Mouse (Mus musculus) midbrain, embryonic 13.5 days (tissue): ENCODE measurements around the gene Mast1. TPM values are rescaled to one million over a fixed set of nuclear protein-coding genes. Genes with fewer than 3 reads are reported as not detected.
"Not testable (repeated sequence)": the region's sequence is repeated elsewhere in the genome, so short reads cannot be mapped to it uniquely, and the experiment has no call there.

Experiments
- ATAC-seq: fragments of 200-750 bp; cut with Nextera tagmentation; 2 replicates; pipeline ENCODE4 v1.8.0; 2017; ENCODE audit warnings: mild to moderate bottlenecking, moderate TSS enrichment, moderate library complexity
- H3K27ac ChIP-seq: fragments of 300-500 bp; sonication (generic); 2 replicates; pipeline ENCODE4 v1.5.1; 2015; ENCODE audit warnings: inconsistent platforms, mild to moderate bottlenecking, moderate library complexity
- H3K27me3 ChIP-seq: fragments of 300-500 bp; sonication (generic); 2 replicates; pipeline ENCODE4 v1.6.1; 2015; ENCODE audit warnings: mild to moderate bottlenecking, inconsistent platforms
- H3K36me3 ChIP-seq: fragments of 300-500 bp; sonication (generic); 2 replicates; pipeline ENCODE4 v1.6.1; 2015; ENCODE audit warnings: mild to moderate bottlenecking, inconsistent platforms
- H3K4me1 ChIP-seq: fragments of 300-500 bp; sonication (generic); replicated peaks from 2 replicates; pipeline ENCODE4 v1.6.1; 2015; ENCODE audit warnings: inconsistent platforms
- H3K4me2 ChIP-seq: fragments of 300-500 bp; sonication (generic); replicated peaks from 2 replicates; pipeline ENCODE4 v1.6.1; 2015; ENCODE audit warnings: moderate library complexity, mild to moderate bottlenecking, inconsistent platforms
- H3K4me3 ChIP-seq: fragments of 300-500 bp; sonication (generic); replicated peaks from 2 replicates; pipeline ENCODE4 v1.5.1; 2015; ENCODE audit warnings: mild to moderate bottlenecking, inconsistent platforms
- H3K9ac ChIP-seq: fragments of 300-500 bp; sonication (generic); replicated peaks from 2 replicates; pipeline ENCODE4 v1.6.1; 2015; ENCODE audit warnings: mild to moderate bottlenecking, inconsistent platforms
- H3K9me3 ChIP-seq: fragments of 300-500 bp; sonication (generic); 2 replicates; pipeline ENCODE4 v1.6.1; 2016; ENCODE audit warnings: mild to moderate bottlenecking, inconsistent platforms
- WGBS: fragments of 180-500 bp; shearing (Covaris S2); methylation state at CpG from one replicate; pipeline ENCODE4 v1.1.7; 2015; 5-methylcytosine and 5-hydroxymethylcytosine counted together
- polyA plus RNA-seq: library from polyadenylated mRNA; unstranded; fragments of >200 nt; fragmentation: Nextera tagmentation; extraction: Ambion mirVana; gene quantifications from 2 replicates; pipeline ENCODE4 v1.2.1, GENCODE M21; 2015

The Mast1 gene
- polyA plus RNA-seq, 1 experiment from 2014 or later, result 56.1 TPM

DNA sequence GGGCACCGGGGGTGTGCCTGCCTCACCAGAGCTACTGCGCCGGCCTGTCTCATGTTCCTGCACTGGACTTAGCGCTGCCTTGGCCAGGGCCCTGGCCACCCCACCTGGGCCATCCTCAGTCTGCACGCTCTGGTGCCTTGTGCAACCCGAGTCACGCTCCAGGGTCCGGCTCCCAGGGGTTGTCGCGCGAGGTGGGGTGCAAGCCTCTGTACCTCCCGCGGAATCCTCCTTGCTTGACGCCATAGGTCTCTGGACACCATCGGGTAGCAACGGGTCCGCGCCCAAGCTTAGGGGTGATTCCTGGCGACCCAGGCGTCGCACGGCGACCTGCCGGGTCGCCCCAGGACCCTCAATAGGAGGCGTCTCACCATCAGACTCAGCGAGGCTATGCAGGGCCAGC lies 24.8 kb downstream of the Mast1 start:
- no peak overlapping the region for H3K4me3 ChIP-seq
- H3K27me3 ChIP-seq, result peaks cover 80% of the 10 kb centered on the region
- H3K27ac ChIP-seq, result no peak overlapping the region
- H3K9me3 ChIP-seq, result no peaks in the 10 kb centered on the region
- 23% methylated on average over 27 of the region's 27 CpGs for WGBS
- H3K4me1 ChIP-seq, result peaks cover 24% of the 10 kb centered on the region
- H3K36me3 ChIP-seq, result peaks cover 72% of the 10 kb centered on the region
- 0 out of 2 replicates have a peak overlapping the region, but pooled peaks have one; percentile 44 for H3K9ac ChIP-seq
- no peak for ATAC-seq
- peak overlapping the region; percentile 45; the same call in 1 of the 2 replicates for H3K4me2 ChIP-seq

DNA sequence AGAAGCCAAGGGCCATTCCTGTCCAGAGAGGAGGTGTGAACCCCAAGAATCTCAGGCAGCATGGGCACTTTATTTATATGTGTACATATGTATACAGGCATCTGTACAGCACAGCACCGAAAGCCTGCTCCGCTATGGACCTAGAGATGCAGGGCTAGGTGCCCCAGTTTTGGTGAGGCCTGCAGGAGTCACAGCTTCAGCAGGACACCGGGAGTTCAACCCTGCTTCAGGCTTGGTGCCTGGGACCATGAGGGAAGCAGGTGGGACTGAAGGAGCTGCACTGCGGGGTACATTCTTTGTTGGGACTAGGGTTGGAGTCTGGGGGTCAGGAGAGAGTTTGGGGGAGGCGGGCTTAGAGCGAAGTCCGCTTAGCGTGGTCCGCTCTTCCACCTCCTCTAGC lies 25.3 kb downstream of the Mast1 start:
- Histone ChIP-seq H3K4me3 (no peak overlapping the region), H3K27me3 (peaks cover 77% of the 10 kb centered on the region), H3K4me2 (no peak overlapping the region), H3K27ac (no peak overlapping the region), H3K36me3 (peaks cover 67% of the 10 kb centered on the region), H3K9ac (no peak overlapping the region), H3K9me3 (no peaks in the 10 kb centered on the region), H3K4me1 (peaks cover 24% of the 10 kb centered on the region)
- ATAC-seq, result no peak
- WGBS, result 83% methylated on average over 9 of the region's 9 CpGs

DNA sequence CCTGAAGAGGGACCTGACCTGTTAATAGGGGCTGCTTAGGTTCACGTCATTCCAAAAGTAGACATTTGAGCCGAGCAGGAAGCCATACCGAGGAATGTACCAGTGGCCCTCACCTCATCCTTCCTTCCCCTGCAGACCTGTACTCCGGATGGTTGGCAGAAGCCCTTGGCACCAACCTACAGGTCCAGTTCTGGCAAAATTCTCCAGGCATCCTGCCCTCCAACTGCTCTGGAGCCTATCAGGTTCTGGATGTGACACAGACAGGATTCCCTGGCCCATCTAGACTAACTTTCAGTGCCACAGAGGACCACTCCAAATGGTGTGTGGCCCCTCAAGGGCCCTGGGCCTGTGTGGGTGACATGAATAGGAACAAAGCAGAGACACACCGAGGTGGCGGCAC lies 26.6 kb downstream of the Mast1 start:
- Histone ChIP-seq H3K9ac (no peak overlapping the region), H3K4me3 (no peak overlapping the region), H3K27me3 (peaks cover 66% of the 10 kb centered on the region), H3K4me1 (peaks cover 24% of the 10 kb centered on the region), H3K27ac (no peak overlapping the region), H3K36me3 (peaks cover 54% of the 10 kb centered on the region), H3K4me2 (no peak overlapping the region), H3K9me3 (no peaks in the 10 kb centered on the region)
- no peak for ATAC-seq
- 91% methylated on average over 6 of the region's 6 CpGs for WGBS

DNA sequence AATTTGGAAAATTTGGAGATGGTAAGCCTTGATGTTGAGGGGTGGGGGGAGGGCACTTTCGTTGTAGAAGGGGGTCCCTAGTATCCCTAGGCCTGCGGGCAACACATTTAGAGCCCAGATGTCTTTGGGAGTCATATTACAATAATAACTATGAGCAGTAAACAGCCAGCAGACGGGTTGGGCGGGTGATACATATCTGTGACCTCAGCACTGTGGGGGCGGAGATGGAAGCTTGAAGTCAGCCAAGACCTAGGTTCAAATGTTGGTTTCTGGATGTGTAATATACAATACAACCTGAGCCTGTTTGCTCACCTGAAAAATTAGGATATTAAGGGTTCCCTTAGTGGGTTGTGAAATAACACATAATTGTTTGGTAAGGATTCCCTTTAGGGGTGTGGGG lies 27.2 kb downstream of the Mast1 start:
- Histone ChIP-seq H3K27me3 (peaks cover 65% of the 10 kb centered on the region), H3K4me3 (no peak overlapping the region), H3K9ac (no peak overlapping the region), H3K36me3 (peaks cover 48% of the 10 kb centered on the region), H3K4me1 (peaks cover 24% of the 10 kb centered on the region), H3K4me2 (no peak overlapping the region), H3K9me3 (no peaks in the 10 kb centered on the region), H3K27ac (no peak overlapping the region)
- ATAC-seq, result no peak
- WGBS, result 92% methylated on average over 5 of the region's 5 CpGs

DNA sequence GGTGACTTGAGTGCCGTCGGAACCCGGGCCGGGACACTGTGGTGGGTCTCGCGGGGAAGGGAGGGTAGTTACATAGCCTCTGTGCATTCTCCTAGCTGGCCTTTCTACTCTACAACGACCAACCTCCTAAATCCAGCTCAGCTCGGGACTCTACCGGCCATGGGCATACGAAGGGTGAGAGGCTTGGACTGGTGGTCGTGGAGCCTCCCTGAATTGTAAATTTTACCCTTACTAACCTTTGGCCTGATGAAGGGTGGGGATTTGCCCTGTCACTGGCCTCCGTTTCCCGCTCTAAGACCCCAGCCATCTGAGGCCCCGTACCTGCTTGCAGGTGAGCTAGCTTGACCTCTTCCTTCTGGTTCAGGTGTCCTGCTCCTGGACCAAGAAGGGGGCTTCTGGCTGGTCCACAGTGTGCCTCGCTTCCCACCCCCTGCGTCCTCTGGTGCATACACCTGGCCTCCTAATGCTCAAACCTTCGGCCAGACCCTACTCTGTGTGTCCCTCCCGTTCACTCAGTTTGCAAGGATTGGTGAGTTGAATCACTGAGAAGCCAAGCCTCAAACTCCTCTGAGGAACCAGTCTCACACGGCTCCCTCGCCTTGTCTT lies 27.9 kb downstream of the Mast1 start:
- H3K4me3 ChIP-seq, result peak overlapping the region; percentile 37
- H3K36me3 ChIP-seq, result peaks cover 41% of the 10 kb centered on the region
- no peak overlapping the region for H3K27ac ChIP-seq
- ATAC-seq, result no peak
- 53% methylated on average over 20 of the region's 20 CpGs for WGBS
- H3K4me2 ChIP-seq, result peak overlapping the region; percentile 56
- peaks cover 65% of the 10 kb centered on the region for H3K27me3 ChIP-seq
- peaks cover 24% of the 10 kb centered on the region for H3K4me1 ChIP-seq
- no peaks in the 10 kb centered on the region for H3K9me3 ChIP-seq
- peak overlapping the region; percentile 48; the same call in 1 of the 2 replicates for H3K9ac ChIP-seq

DNA sequence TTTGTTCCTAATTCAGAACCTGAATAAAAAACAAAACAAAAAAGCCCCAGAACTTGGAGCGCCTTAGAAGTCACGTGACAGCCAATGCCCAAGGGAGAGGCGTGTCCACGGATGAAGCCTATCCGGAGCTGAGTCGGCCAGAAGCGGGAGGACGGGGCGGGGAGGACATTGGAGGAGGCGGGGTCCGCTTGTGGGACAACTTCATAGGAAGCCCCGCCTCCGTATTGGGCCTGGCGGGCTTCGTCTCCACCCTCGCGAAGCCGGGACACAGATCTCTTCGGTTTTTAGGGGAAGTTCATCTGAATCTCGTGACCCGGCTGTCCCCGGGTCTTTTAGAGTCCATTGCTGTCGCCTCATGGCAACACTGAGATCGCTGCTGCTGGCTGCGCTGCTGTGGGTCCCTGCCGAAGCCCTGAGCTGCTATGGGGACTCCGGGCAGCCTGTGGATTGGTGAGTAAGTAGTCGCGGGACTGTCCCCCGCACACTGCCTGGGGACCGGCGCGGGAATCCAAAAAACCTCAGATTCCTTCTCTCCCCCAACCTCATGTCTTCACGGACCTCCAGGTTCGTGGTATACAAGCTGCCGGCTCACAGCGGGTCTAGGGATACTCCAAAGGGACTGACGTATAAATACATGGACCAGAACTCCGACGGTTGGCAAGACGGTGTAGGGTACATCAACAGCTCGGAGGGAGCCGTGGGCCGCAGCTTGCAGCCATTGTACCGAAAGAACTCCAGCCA lies 28.6 kb downstream of the Mast1 start, which contains the start of gene Dnase2a:
TSS of gene Dnase2a (plus strand) at position 140 of the 741 bp plus-strand sequence.
- peak; percentile 80 for ATAC-seq
- H3K9ac ChIP-seq, result peak within 1 kb of the TSS; percentile 48
- peaks cover 37% of the 10 kb centered on the region for H3K36me3 ChIP-seq
- peaks cover 60% of the 10 kb centered on the region for H3K27me3 ChIP-seq
- H3K9me3 ChIP-seq, result no peaks in the 10 kb centered on the region
- H3K4me3 ChIP-seq, result peak within 1 kb of the TSS; percentile 37
- H3K4me2 ChIP-seq, result peak within 1 kb of the TSS; percentile 56
- WGBS, result under 1% methylated on average over 45 of the region's 45 CpGs
- peaks cover 25% of the 10 kb centered on the region for H3K4me1 ChIP-seq
- no peak within 1 kb of the TSS for H3K27ac ChIP-seq

DNA sequence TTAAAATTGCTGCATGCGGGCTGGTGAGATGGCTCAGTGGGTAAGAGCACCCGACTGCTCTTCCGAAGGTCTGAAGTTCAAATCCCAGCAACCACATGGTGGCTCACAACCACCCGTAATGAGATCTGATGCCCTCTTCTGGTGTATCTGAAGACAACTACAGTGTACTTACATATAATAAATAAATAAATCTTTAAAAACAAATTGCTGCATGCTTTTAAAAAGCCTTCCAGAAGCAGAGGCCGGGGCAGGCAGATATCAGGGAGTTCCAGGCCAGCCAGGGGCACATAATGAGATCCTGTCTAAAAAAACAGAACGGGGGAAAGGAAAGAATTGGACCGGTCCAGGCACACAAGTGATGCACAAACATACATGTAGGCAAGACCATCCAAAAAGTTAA lies 29.2 kb downstream of the Mast1 start:
- H3K4me1 ChIP-seq, result peaks cover 26% of the 10 kb centered on the region
- 25% methylated on average over 7 of the region's 7 CpGs for WGBS
- not testable (repeated sequence) for H3K27ac ChIP-seq, H3K9ac ChIP-seq, ATAC-seq, H3K9me3 ChIP-seq
- peak overlapping the region; percentile 37 for H3K4me3 ChIP-seq
- H3K27me3 ChIP-seq, result peaks cover 54% of the 10 kb centered on the region
- H3K4me2 ChIP-seq, result peak overlapping the region; percentile 56
- peaks cover 33% of the 10 kb centered on the region for H3K36me3 ChIP-seq

DNA sequence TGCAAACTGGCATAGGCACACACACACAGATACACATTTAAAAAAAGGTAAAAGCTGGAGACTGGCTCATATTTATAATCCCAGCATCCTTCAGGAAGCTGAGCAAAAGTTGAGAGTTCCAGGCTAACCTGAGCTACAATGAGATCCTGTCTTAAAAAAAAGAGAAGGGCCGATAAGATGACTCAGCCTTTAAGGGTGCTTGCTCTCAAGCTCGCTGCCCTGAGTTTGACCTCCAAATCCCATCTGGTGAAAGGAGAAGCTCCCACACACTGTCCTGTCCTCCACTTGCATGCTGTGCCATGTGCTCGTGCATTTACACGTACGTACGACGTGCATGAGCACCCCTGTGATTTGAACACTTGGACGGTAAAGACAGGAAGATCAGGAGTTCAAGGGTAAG lies 29.7 kb downstream of the Mast1 start:
- H3K4me2 ChIP-seq, result no peak overlapping the region
- H3K36me3 ChIP-seq, result peaks cover 28% of the 10 kb centered on the region
- ATAC-seq, result no peak
- H3K4me3 ChIP-seq, result no peak overlapping the region
- H3K4me1 ChIP-seq, result peaks cover 26% of the 10 kb centered on the region
- no peak overlapping the region for H3K9ac ChIP-seq
- H3K9me3 ChIP-seq, result no peaks in the 10 kb centered on the region
- H3K27ac ChIP-seq, result no peak overlapping the region
- 76% methylated on average over 8 of the region's 8 CpGs for WGBS
- peaks cover 54% of the 10 kb centered on the region for H3K27me3 ChIP-seq

DNA sequence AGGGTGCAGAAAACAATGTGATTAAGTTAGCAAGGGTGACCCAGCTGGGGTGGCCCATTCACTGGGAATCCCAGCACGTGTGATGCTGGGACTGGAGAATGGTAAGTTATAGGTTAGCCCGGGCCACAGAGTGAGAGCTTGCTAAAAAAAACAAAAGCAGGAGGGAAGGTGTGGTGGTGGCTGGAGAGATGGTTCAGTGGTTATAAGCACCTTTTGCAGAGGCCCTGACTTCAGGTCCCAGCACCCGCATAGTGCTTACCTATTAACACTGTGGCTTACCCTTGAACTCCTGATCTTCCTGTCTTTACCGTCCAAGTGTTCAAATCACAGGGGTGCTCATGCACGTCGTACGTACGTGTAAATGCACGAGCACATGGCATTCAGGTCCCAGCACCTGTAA lies 30.1 kb downstream of the Mast1 start:
- 93% methylated on average over 9 of the region's 9 CpGs for WGBS
- Histone ChIP-seq H3K36me3 (peaks cover 24% of the 10 kb centered on the region), H3K4me2 (no peak overlapping the region), H3K27me3 (peaks cover 54% of the 10 kb centered on the region), H3K4me1 (peaks cover 28% of the 10 kb centered on the region), H3K4me3 (no peak overlapping the region), H3K9ac (no peak overlapping the region), H3K27ac (no peak overlapping the region), H3K9me3 (no peaks in the 10 kb centered on the region)
- no peak for ATAC-seq

DNA sequence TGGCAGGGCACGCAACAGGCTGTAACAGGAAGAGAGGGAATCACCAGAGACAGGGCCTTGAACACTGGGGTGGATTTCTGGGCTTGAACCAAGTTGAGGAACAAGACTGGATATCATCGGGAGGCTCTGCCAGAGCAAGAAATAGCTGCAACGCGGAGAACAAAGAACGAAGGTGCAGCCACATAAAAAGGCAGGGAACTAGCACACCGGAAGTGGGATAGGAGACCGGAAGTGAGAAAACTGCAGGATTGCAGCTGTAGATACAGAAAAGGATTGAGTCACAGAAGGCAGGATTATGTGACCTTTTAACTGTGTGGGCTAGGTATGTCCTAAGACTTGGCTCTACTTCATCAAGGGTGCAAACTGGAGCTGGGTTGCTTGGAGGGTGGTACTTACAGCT lies 32.8 kb downstream of the Mast1 start:
- Histone ChIP-seq H3K36me3 (no peaks in the 10 kb centered on the region), H3K9ac (no peak overlapping the region), H3K27ac (no peak overlapping the region), H3K4me1 (peaks cover 26% of the 10 kb centered on the region), H3K27me3 (peaks cover 45% of the 10 kb centered on the region), H3K4me3 (no peak overlapping the region), H3K9me3 (no peaks in the 10 kb centered on the region), H3K4me2 (no peak overlapping the region)
- ATAC-seq, result no peak
- 86% methylated on average over 7 of the region's 7 CpGs for WGBS

DNA sequence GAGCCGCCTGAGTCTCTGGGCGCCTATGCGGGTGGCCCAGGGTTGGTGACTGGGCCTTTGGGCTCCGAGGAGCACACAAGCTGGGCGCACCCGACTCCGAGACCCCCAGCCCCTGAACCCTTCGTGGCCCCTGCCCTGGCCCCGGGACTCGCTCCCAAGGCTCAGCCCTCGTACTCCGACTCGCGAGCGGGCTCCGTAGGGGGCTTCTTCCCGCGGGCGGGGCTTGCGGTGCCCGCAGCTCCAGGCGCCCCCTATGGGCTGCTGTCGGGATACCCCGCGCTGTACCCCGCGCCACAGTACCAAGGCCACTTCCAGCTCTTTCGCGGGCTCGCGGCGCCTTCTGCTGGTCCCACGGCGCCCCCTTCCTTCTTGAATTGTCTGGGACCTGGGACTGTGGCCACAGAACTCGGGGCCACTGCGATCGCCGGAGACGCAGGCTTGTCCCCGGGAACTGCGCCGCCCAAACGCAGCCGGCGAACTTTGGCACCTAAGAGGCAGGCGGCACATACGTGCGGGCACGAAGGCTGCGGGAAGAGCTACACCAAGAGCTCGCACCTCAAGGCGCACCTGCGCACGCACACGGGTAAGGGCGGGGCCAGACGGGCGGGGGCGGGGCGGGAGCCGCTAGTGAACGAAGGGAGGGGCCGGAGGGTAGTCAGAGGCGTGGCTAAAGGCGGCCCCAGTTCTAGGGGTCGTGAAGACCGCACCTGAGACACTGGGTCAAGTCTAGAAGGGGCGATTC lies 34.1 kb downstream of the Mast1 start:
- Histone ChIP-seq H3K9ac (peak overlapping the region; percentile 63), H3K4me3 (peak overlapping the region; percentile 46), H3K36me3 (no peaks in the 10 kb centered on the region), H3K9me3 (no peaks in the 10 kb centered on the region), H3K27ac (no peak overlapping the region), H3K4me2 (peak overlapping the region; percentile 76), H3K27me3 (peaks cover 43% of the 10 kb centered on the region), H3K4me1 (peaks cover 15% of the 10 kb centered on the region)
- ATAC-seq, result peak; percentile 93
- WGBS, result under 1% methylated on average over 59 of the region's 68 CpGs

DNA sequence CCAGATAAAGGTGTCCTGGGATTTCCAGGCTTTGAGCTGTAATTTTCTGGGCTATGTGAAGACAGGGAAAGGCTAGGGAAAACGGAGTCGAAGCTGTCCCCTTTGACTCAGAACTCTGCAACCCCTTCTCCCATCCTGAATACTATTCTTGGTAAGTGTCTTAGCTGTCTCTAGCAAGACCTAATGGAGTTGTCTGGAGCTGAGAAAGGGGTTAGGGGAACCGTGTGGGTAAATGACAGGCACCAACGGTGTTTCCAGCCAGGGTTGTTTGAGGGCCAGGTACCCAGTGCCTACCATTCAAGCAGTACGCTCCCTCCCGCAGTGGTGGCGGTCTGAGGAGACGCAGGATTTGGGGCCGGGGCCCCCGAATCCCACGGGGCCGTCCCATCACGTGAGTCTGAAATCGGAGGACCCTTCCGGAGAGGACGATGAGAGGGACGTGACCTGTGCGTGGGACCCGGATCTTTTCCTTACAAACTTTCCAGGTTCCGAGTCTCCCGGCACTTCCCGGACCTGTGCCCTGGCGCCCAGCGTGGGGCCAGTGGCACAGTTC lies 34.7 kb downstream of the Mast1 start:
- Histone ChIP-seq H3K9me3 (no peaks in the 10 kb centered on the region), H3K9ac (peak overlapping the region; percentile 63), H3K27ac (no peak overlapping the region), H3K4me3 (peak overlapping the region; percentile 46), H3K4me1 (peaks cover 15% of the 10 kb centered on the region), H3K36me3 (no peaks in the 10 kb centered on the region), H3K4me2 (peak overlapping the region; percentile 76), H3K27me3 (peaks cover 43% of the 10 kb centered on the region)
- WGBS, result 3% methylated on average over 24 of the region's 24 CpGs
- no peak; the same call in 1 of the 2 replicates for ATAC-seq
